Mouse (Mus musculus): Measurements from ENCODE around the gene Zfp871.
"Not testable (repeated sequence)": the region's sequence is repeated elsewhere in the genome, so short reads cannot be mapped to it uniquely, and the experiment has no call there.

Zfp871 gene

GRCm38 (mm10) chr17:32738406-32738805 is 49.7 kb downstream of the Zfp871 start:
- no peak for DNase-seq (ENCODE audit: low spot score)

GRCm38 (mm10) chr17:32729029-32729428 is 59.1 kb downstream of the Zfp871 start:
- peak; percentile 21 for DNase-seq (ENCODE audit: low spot score)

- not testable (repeated sequence) for DNase-seq (ENCODE audit: low spot score)
Observed at GRCm38 (mm10) chr17:32726360-32726759, 61.7 kb downstream of the Zfp871 start.

- no peak for DNase-seq (ENCODE audit: low spot score)
Observed at GRCm38 (mm10) chr17:32722771-32723170, 65.3 kb downstream of the Zfp871 start.

GRCm38 (mm10) chr17:32722151-32722550 is 65.9 kb downstream of the Zfp871 start:
- not testable (repeated sequence) for DNase-seq (ENCODE audit: low spot score)
